Mouse (Mus musculus) liver, postnatal 0 days (tissue): ENCODE measurements around the gene Dscam.

ENCODE experiments used
- CTCF ChIP-seq: sonication (generic); IDR thresholded peaks from 2 replicates; pipeline ENCODE4 v1.5.1; 2016; ENCODE audit warnings: antibody characterized with exemption, low read depth
- EP300 ChIP-seq: IDR thresholded peaks from 2 replicates; pipeline ENCODE4 v1.6.1; 2016; ENCODE audit warnings: antibody characterized with exemption, low read depth, mild to moderate bottlenecking

GRCm38 (mm10) chr16:96970412-96970811 lies 200.1 kb downstream of the Dscam start:
- no peak for TF ChIP-seq CTCF
- TF ChIP-seq EP300 = no peak
